Mouse (Mus musculus) midbrain, embryonic 16.5 days (tissue): ENCODE measurements at regions not wholly inside any gene's neighbourhood (a gene's known extent, or its start where the extent isn't known, plus 50 kb on each side); places are given as distances from the start of the nearest gene placed in this dataset.
"Not testable (repeated sequence)": the region's sequence is repeated elsewhere in the genome, so short reads cannot be mapped to it uniquely, and the experiment has no call there.

Source experiments
- ATAC-seq: fragments of 200-750 bp; cut with Nextera tagmentation; 2 replicates; pipeline ENCODE4 v1.8.0; 2017; ENCODE audit warnings: moderate TSS enrichment
- H3K27ac ChIP-seq: fragments of 300-500 bp; sonication (generic); 2 replicates; pipeline ENCODE4 v1.5.1; 2014; ENCODE audit warnings: mild to moderate bottlenecking, low read length, mixed read lengths
- H3K27me3 ChIP-seq: fragments of 300-500 bp; sonication (generic); 2 replicates; pipeline ENCODE4 v1.6.1; 2014; ENCODE audit warnings: low read depth, low read length, mixed read lengths; ENCODE audit not compliant: control insufficient read depth, insufficient read depth
- H3K36me3 ChIP-seq: fragments of 300-500 bp; sonication (generic); 2 replicates; pipeline ENCODE4 v1.6.1; 2014; ENCODE audit warnings: mild to moderate bottlenecking, low read length, moderate library complexity, mixed read lengths; ENCODE audit not compliant: control insufficient read depth, insufficient read depth
- H3K4me1 ChIP-seq: fragments of 300-500 bp; sonication (generic); 2 replicates; pipeline ENCODE4 v1.6.1; 2014; ENCODE audit warnings: mild to moderate bottlenecking, low read length, mixed read lengths; ENCODE audit not compliant: control insufficient read depth, insufficient read depth
- H3K4me2 ChIP-seq: fragments of 300-500 bp; sonication (generic); 2 replicates; pipeline ENCODE4 v1.6.1; 2014; ENCODE audit warnings: mild to moderate bottlenecking, low read length, mixed read lengths
- H3K4me3 ChIP-seq: fragments of 300-500 bp; sonication (generic); 2 replicates; pipeline ENCODE4 v1.5.1; 2014; ENCODE audit warnings: low read depth, mild to moderate bottlenecking, low read length, moderate library complexity, mixed read lengths
- H3K9ac ChIP-seq: fragments of 300-500 bp; sonication (generic); 2 replicates; pipeline ENCODE4 v1.6.1; 2014; ENCODE audit warnings: low read depth, low read length, mixed read lengths
- H3K9me3 ChIP-seq: fragments of 300-500 bp; sonication (generic); replicated peaks from 2 replicates; pipeline ENCODE4 v1.6.1; 2014; ENCODE audit warnings: mild to moderate bottlenecking, low read length, mixed read lengths; ENCODE audit not compliant: control insufficient read depth, poor library complexity, severe bottlenecking
- WGBS: fragments of 180-500 bp; shearing (Covaris S2); extraction: QIAGEN DNeasy Blood & Tissue Kit; methylation state at CpG from one replicate; pipeline ENCODE4 v1.1.7; 2014; 5-methylcytosine and 5-hydroxymethylcytosine counted together

GRCm38 (mm10) chr2:149203896-149204295 is 186.9 kb upstream of the Gm10750 start:
- Histone ChIP-seq H3K4me2 (no peak overlapping the region), H3K4me3 (no peak overlapping the region), H3K27me3 (no peaks in the 10 kb centered on the region), H3K9ac (no peak overlapping the region), H3K9me3 (no peaks in the 10 kb centered on the region), H3K36me3 (no peaks in the 10 kb centered on the region), H3K27ac (no peak overlapping the region), H3K4me1 (no peaks in the 10 kb centered on the region)
- no peak for ATAC-seq

DNA sequence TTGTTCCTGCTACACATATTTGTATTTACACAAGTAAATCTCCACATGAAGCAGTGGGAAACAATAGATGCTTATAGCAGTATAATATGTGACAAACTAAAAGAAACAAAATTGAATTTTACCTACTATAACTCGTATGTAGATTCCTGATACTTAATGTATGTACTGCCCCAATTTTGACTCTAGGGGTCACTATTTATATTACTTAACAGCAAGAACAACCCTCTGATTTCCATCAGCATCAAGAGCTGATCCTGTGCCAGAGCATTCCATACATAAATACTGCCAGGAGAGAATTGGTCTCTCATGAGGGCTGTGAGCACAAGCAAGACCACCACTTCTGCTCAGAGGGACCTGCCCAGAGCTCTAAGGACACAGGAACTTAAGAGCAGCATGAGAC is 178.7 kb upstream of the Gm10750 start:
- Histone ChIP-seq H3K27me3 (no peaks in the 10 kb centered on the region), H3K9me3 (0 out of 2 replicates have a peak, but pooled peaks cover 2% of the 10 kb centered on the region), H3K27ac (no peak overlapping the region), H3K4me2 (no peak overlapping the region), H3K4me1 (no peaks in the 10 kb centered on the region), H3K36me3 (no peaks in the 10 kb centered on the region), H3K4me3 (no peak overlapping the region), H3K9ac (no peak overlapping the region)
- WGBS, result 78% methylated on average over 1 of the region's 1 CpGs
- ATAC-seq, result no peak

- 25% methylated on average over 7 of the region's 7 CpGs for WGBS
- not testable (repeated sequence) for H3K4me2 ChIP-seq, H3K27ac ChIP-seq, H3K9ac ChIP-seq, H3K36me3 ChIP-seq, H3K4me3 ChIP-seq, H3K9me3 ChIP-seq, H3K27me3 ChIP-seq, H3K4me1 ChIP-seq
- ATAC-seq, result peak; percentile 68; the same call in 1 of the 2 replicates
Measured at GRCm38 (mm10) chr2:149158434-149158833, 141.4 kb upstream of the Gm10750 start.

DNA sequence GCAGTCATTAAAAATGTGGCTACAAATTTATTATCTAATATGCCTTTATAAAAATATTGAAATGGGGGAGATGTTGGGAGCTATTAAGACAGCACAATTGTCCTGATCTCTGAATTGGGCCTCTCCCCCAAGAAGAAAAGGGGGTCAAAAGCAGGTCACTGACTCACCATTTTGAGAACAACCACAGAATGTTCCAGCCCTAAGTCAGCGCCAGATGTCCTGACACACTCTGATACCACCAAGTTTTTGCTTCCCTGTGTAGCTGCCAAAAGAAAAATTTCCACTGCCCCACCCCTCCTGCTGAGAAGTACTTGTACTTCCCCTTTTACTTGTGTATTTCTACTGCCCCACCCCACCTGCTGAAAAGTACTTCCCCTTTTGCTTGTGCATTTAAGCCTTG is 92.5 kb upstream of the Gm10750 start:
- H3K36me3 ChIP-seq, ATAC-seq, H3K4me3 ChIP-seq, H3K9ac ChIP-seq, H3K27me3 ChIP-seq, H3K4me2 ChIP-seq, H3K27ac ChIP-seq, H3K4me1 ChIP-seq: not testable (repeated sequence)
- peaks cover 10% of the 10 kb centered on the region; the same call in 1 of the 2 replicates for H3K9me3 ChIP-seq
- 88% methylated on average over 1 of the region's 1 CpGs for WGBS

GRCm38 (mm10) chr2:149092146-149092545 is 75.1 kb upstream of the Gm10750 start:
- H3K27ac ChIP-seq, result no peak overlapping the region
- no peak overlapping the region for H3K4me2 ChIP-seq
- no peaks in the 10 kb centered on the region for H3K4me1 ChIP-seq
- H3K4me3 ChIP-seq, result no peak overlapping the region
- H3K27me3 ChIP-seq, result no peaks in the 10 kb centered on the region
- WGBS, result 52% methylated on average over 3 of the region's 3 CpGs
- no peaks in the 10 kb centered on the region for H3K36me3 ChIP-seq
- H3K9ac ChIP-seq, result no peak overlapping the region
- ATAC-seq, result no peak
- H3K9me3 ChIP-seq, result no peaks in the 10 kb centered on the region
